Mouse (Mus musculus) small intestine, adult 2 months (tissue): ENCODE data around the gene Wdr95.

Source experiments
- CTCF ChIP-seq: fragments of 200-500 bp; IDR thresholded peaks from 2 replicates; pipeline ENCODE4 v1.5.1; 2012; ENCODE audit warnings: low read depth, mild to moderate bottlenecking, control low read depth, inconsistent platforms, low read length, moderate library complexity, mixed read lengths; ENCODE audit not compliant: insufficient replicate concordance, insufficient read length; ENCODE audit errors: extremely low read depth
- POLR2A ChIP-seq: fragments of 200-500 bp; IDR thresholded peaks from 2 replicates; pipeline ENCODE4 v1.6.1; 2012; ENCODE audit warnings: low read depth, mild to moderate bottlenecking, control low read depth, inconsistent platforms, low read length, moderate library complexity

GRCm38 (mm10) chr5:149533847-149534246 is 5.4 kb downstream of the Wdr95 start:
- TF ChIP-seq CTCF (no peak), POLR2A (no peak)
